In genomic region chr16:32815160-32815605, GRCm38 (mm10) we compare ENCODE assay signal across 9 mouse cellular contexts. TPM values are rescaled to one million over a fixed set of nuclear protein-coding genes. Genes with fewer than 3 reads are reported as not detected.
DNase-seq lines count a peak whose midpoint lies in the region; ATAC-seq and TF ChIP-seq lines count a peak whose summit lies in the region.
"Had no signal": no experiment of that assay in that cellular context is flagged by ENCODE, and none has a peak within 500 bp of the region (broad histone marks: within the 10 kb centered on the region; RNA-seq: fewer than 3 reads in every experiment).

No protein-coding gene starts in this region.

- peak; percentile 80 for TF ChIP-seq EP300 in ES-Bruce4 (IDR thresholded peaks at IDR 0.05; ENCODE audit: insufficient read depth, low read depth, low read length)

- no peak overlapping the region for H3K9ac ChIP-seq in ES-Bruce4 (ENCODE audit: low read depth, poor library complexity, severe bottlenecking)
- peak overlapping the region; percentile 61 for H3K9ac ChIP-seq in heart, embryonic 14.5 days (ENCODE audit: low read length)

- no peak for TF ChIP-seq CTCF in ES-Bruce4 (IDR thresholded peaks at IDR 0.05; ENCODE audit: low read depth, low read length)

- intact Hi-C loops in left cerebral cortex, postnatal 25 days (cut with DNase I), result loop anchor here (10.0 kb wide), 1 partner anchor 230 kb away; no protein-coding TSS in a partner anchor

- peak; percentile 79; the same call in 1 of the 2 replicates for ATAC-seq in heart, embryonic 14.5 days (ENCODE audit: insufficient number of reproducible peaks, insufficient read depth, low FRiP score, low read depth)

- WGBS in heart, embryonic 14.5 days, result 1% methylated on average over 6 of the region's 6 CpGs

- no peak for TF ChIP-seq POLR2A in ES-Bruce4 (IDR thresholded peaks at IDR 0.05; ENCODE audit: insufficient read depth, low read length)

- H3K4me3 ChIP-seq in ES-Bruce4 (ENCODE audit: low read depth, low read length), result peak overlapping the region; percentile 53
- H3K4me3 ChIP-seq in heart, embryonic 14.5 days (ENCODE audit: control insufficient read depth in 1 of 2, insufficient read depth in 1 of 2, low read depth in 1 of 2, low read length in 2 of 2), result peak overlapping the region; percentile 31 to 47

- DNase-seq in embryo, embryonic 10.5 days (ENCODE audit: low spot score), result peak; percentile 72
- DNase-seq in kidney, postnatal 14 days, result peak; percentile 81
- peak; percentile 17 for DNase-seq in naive thymus-derived CD4-positive, alpha-beta T cell, adult 2 months (ENCODE audit: low read depth)
- DNase-seq in left cerebral cortex, postnatal 25 days (ENCODE audit: low spot score in 2 of 2), result no peak
- DNase-seq in spleen, adult 12 weeks (ENCODE audit: low spot score), result no peak
- DNase-seq in cerebellum, adult 11 months, result no peak

- peak overlapping the region; percentile 66 for H3K4me2 ChIP-seq in heart, embryonic 14.5 days (ENCODE audit: low read length)

- no peak overlapping the region for H3K27ac ChIP-seq in ES-Bruce4 (ENCODE audit: insufficient read depth, low read length)
- H3K27ac ChIP-seq in heart, embryonic 14.5 days (replicated peaks in 1 of 2; ENCODE audit: control insufficient read depth in 1 of 2, insufficient read depth in 1 of 2, low read depth in 2 of 2, low read length in 2 of 2), result peak overlapping the region; percentile 86 to 90

- no peaks in the 10 kb centered on the region for H3K9me3 ChIP-seq in ES-Bruce4 (replicated peaks; ENCODE audit: control insufficient read depth, insufficient read depth, low read length, poor library complexity, severe bottlenecking)
- H3K9me3 ChIP-seq in heart, embryonic 14.5 days (ENCODE audit: control insufficient read depth, low read length), result no peaks in the 10 kb centered on the region

- no peaks in the 10 kb centered on the region for H3K36me3 ChIP-seq in ES-Bruce4 (ENCODE audit: control insufficient read depth, insufficient read depth, low read length, poor library complexity, severe bottlenecking)
- no peaks in the 10 kb centered on the region for H3K36me3 ChIP-seq in heart, embryonic 14.5 days (ENCODE audit: control insufficient read depth, insufficient read depth, low read length)

- no peaks in the 10 kb centered on the region for H3K27me3 ChIP-seq in ES-Bruce4 (ENCODE audit: control insufficient read depth, insufficient read depth, low read length, poor library complexity, severe bottlenecking)
- no peaks in the 10 kb centered on the region for H3K27me3 ChIP-seq in heart, embryonic 14.5 days (ENCODE audit: control insufficient read depth, insufficient read depth, low read length)

- H3K4me1 ChIP-seq in ES-Bruce4 (ENCODE audit: control insufficient read depth, insufficient read depth, low read length), result peaks cover 8% of the 10 kb centered on the region
- peaks cover 15 to 21% of the 10 kb centered on the region in 2 experiments for H3K4me1 ChIP-seq in heart, embryonic 14.5 days (ENCODE audit: control insufficient read depth in 2 of 2, insufficient read depth in 2 of 2, low read length in 2 of 2)

RNA-seq across cellular contexts. Expression of gene Smbd1, which starts 4.9 kb away (rescaled TPM):
- polyA plus RNA-seq in ES-Bruce4 (2011; ENCODE audit: insufficient read depth, insufficient read length, low read depth, missing spikeins), result not detected in 2 replicates
- not detected in 2 replicates for polyA plus RNA-seq in heart, embryonic 14.5 days (2014; fragmentation: Nextera tagmentation; extraction: Ambion mirVana)
- not detected for total RNA-seq in left cerebral cortex, postnatal 25 days (2021)
- polyA plus RNA-seq: brain, embryonic 14.5 days had no signal

RNA-seq across cellular contexts. Expression of gene Muc20, which starts 17.9 kb away (rescaled TPM):
- not detected in 2 replicates for polyA plus RNA-seq in ES-Bruce4 (2011; ENCODE audit: insufficient read depth, insufficient read length, low read depth, missing spikeins)
- polyA plus RNA-seq in heart, embryonic 14.5 days (2014; fragmentation: Nextera tagmentation; extraction: Ambion mirVana), result 0.08 TPM in 1 of 2 replicates, not detected in the other
- total RNA-seq in left cerebral cortex, postnatal 25 days (2021), result not detected

Comparison
In these comparisons a context has a peak if more than half of its experiments do, and no peak if none do; other contexts are left out.
1. DNase-seq: peak in embryo, embryonic 10.5 days (single experiment), kidney, postnatal 14 days (single experiment) and naive thymus-derived CD4-positive, alpha-beta T cell, adult 2 months (single experiment); none in left cerebral cortex, postnatal 25 days (0 of 2), spleen, adult 12 weeks (single experiment) and cerebellum, adult 11 months (single experiment).